Mouse (Mus musculus): ENCODE results near the gene Gm43517.

DNA sequence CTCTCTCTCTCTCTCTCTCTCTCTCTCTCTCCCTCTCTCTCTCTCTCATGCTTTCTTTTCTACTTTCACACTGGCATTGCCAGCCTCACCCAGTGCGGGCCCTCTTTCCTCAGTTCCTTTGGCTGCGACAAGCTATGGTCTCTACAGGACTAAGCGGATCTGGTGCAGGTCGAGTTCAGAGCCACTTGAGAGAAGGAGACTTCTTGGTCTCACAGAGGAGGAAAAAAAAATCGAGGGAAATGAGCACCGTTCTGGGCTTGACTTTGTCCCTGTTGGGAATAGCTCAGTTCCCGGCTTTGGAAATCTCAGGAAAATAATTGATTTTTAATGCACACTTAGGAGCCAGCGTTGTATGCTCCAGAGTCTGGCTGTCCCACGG is 5.9 kb downstream of the Gm43517 start:
- TF ChIP-seq CTCF (IDR thresholded peaks at IDR 0.05; ENCODE audit: low read depth) (no peak), EP300 (IDR thresholded peaks at IDR 0.05; ENCODE audit: low read depth) (no peak)

Data from heart, postnatal 0 days (tissue).